Mouse (Mus musculus): ENCODE results near the gene Magi1. TPM values are rescaled to one million over a fixed set of nuclear protein-coding genes. Genes with fewer than 3 reads are reported as not detected.

The Magi1 gene
- polyA plus RNA-seq, 1 experiment = 1.3 TPM

DNA sequence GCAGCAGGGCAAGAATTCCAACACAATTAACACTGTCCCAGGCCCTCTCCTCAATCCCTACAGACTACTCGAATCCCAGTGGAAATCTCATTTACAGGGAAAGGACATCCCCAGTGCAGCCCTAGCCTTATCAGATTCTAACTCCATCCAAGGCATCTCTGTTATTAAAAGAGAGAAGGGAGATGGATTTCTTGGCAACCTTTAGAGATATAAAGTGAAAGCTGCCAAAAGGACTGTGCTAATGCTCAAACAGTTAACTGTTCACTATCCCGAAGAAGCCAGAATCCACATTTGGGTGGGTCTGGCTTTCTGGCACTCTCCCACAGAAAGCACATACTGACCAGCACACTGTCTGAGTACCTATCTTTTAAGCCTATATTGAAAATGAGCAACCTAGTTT, 159.4 kb downstream of the Magi1 start:
- WGBS = 65% methylated on average over 2 of the region's 2 CpGs
- no peak overlapping the region for H3K27ac ChIP-seq (ENCODE audit: control insufficient read depth, insufficient read depth, low read depth, low read length, poor library complexity)
- no peak overlapping the region for H3K4me3 ChIP-seq (replicated peaks; ENCODE audit: control insufficient read depth, low read depth, low read length)
- no peak for TF ChIP-seq POLR2A (IDR thresholded peaks at IDR 0.05; ENCODE audit: borderline replicate concordance, control insufficient read depth, low read depth, low read length)
- TF ChIP-seq CTCF (IDR thresholded peaks at IDR 0.05; ENCODE audit: control insufficient read depth, insufficient read depth, low read length) = no peak
- H3K4me1 ChIP-seq (ENCODE audit: control insufficient read depth, insufficient read depth, low read length) = no peaks in the 10 kb centered on the region

DNA sequence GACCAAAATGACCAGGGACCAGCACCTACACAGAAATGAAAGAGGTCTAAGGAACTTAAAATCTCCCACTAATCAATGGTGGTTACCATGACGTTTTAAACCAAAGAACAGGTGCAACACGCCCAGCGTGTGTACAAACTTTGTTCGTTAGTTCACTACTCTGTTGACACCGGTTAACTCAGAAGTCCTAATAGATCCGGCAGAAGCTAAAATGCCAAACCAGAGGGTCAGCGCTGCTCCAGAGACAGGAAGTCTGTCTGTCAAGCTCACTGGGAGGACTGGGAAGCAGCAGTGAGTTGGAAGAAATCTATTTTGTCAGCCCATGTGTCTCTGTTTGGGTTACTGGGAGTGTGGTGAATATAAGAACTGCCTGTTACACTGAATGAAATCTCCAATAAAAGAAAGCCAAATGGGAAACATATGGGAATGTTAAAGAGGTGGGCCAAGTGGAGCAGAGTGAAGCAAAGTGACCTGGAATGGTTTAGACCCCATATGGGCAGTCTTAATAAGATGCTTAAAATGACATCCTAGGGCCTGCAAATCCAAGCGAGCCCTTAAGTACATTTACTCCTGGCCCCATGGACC, 161.1 kb downstream of the Magi1 start:
- WGBS = 78% methylated on average over 8 of the region's 8 CpGs
- Histone ChIP-seq H3K4me1 (ENCODE audit: control insufficient read depth, insufficient read depth, low read length) (no peaks in the 10 kb centered on the region), H3K27ac (ENCODE audit: control insufficient read depth, insufficient read depth, low read depth, low read length, poor library complexity) (no peak overlapping the region), H3K4me3 (replicated peaks; ENCODE audit: control insufficient read depth, low read depth, low read length) (no peak overlapping the region)
- no peak for TF ChIP-seq POLR2A (IDR thresholded peaks at IDR 0.05; ENCODE audit: borderline replicate concordance, control insufficient read depth, low read depth, low read length)
- TF ChIP-seq CTCF (IDR thresholded peaks at IDR 0.05; ENCODE audit: control insufficient read depth, insufficient read depth, low read length) = no peak

DNA sequence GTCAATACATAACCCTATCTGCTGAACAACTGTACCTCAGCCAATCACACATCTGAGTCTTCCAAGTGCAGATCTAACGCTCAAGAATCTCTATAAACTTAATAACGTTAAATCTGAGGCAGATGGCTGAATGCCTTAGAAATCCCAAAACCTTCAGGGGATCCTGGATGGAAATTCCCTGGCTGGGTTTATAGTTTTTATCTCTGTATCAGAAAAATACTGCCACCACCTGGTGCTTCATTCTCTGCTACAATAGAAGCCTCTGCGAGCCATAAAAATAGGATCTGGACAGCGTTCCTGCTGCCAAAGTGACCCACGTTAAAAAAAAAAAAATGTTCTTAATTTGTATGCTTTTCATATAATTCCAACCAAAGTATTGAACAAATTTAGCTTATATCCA, 162.2 kb downstream of the Magi1 start:
- H3K4me3 ChIP-seq (replicated peaks; ENCODE audit: control insufficient read depth, low read depth, low read length) = no peak overlapping the region
- H3K4me1 ChIP-seq (ENCODE audit: control insufficient read depth, insufficient read depth, low read length) = no peaks in the 10 kb centered on the region
- 85% methylated on average over 5 of the region's 5 CpGs for WGBS
- TF ChIP-seq POLR2A (IDR thresholded peaks at IDR 0.05; ENCODE audit: borderline replicate concordance, control insufficient read depth, low read depth, low read length) = no peak
- no peak for TF ChIP-seq CTCF (IDR thresholded peaks at IDR 0.05; ENCODE audit: control insufficient read depth, insufficient read depth, low read length)
- no peak overlapping the region for H3K27ac ChIP-seq (ENCODE audit: control insufficient read depth, insufficient read depth, low read depth, low read length, poor library complexity)

DNA sequence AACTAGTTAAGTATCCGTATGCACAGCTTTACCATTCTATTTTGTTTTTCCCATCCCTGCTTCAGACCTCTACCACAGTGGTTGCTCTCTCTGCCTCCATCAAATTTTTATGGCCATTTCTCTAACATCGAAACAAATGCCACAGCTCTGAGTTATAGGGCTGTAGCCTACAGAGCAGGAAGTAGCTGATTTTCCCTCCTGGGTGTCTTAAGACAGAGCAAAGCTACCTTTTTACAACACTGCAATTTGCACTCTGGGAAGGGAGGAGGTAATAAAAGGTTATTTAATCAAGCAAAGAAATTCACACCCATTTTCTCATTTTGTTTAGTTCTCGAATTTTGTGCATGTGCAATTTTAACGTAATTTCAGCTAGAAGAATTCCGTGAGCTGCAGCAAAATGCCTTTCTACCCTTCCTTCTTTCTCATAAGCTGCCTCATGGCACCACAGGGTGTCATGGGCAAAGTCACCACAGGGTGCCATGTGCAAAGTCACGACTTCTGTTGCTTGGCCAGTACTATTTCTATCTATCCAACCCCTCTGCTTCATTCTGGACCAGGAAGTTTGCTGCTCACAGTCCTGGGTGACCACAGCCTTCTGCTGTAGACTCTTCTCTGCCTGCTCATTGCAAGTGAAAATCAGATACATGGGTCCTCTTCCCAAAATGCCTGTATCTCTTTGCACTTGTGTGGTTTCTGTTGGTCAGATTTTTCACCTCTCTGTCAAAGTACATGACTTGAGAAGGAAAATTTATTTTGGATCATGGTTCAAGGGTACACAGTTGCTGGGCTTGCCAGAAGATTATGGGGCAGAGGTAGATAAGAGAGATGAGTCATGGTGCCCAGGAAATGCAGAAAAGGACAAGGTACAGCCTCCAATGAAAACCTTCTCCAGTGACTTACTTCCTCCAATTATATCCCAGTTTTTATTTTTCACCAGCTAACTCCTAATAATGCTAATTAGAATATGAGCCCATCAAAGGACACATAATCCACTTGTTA, 167.0 kb downstream of the Magi1 start:
- no peak for TF ChIP-seq POLR2A (IDR thresholded peaks at IDR 0.05; ENCODE audit: borderline replicate concordance, control insufficient read depth, low read depth, low read length)
- no peak for TF ChIP-seq CTCF (IDR thresholded peaks at IDR 0.05; ENCODE audit: control insufficient read depth, insufficient read depth, low read length)
- Histone ChIP-seq H3K4me3 (replicated peaks; ENCODE audit: control insufficient read depth, low read depth, low read length) (no peak overlapping the region), H3K4me1 (ENCODE audit: control insufficient read depth, insufficient read depth, low read length) (no peaks in the 10 kb centered on the region), H3K27ac (ENCODE audit: control insufficient read depth, insufficient read depth, low read depth, low read length, poor library complexity) (no peak overlapping the region)
- 70% methylated on average over 6 of the region's 6 CpGs for WGBS

DNA sequence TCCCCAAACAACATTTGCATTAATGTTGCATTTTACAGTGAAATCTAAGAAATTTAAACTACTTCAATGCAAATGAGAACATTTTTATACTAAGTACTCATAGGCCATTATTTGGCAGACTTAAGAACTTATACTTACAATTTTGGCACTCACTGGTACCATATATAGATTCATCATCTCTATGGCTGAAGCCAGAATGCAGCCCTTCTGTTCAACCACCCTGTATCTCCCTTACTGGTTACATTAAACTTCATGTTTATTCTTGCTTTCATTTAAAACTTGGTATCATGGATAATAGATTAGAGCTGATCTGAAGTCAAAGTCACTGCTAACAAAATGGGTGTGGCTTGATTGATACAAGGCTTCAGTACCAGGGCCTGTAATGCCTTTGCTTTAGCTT, 171.9 kb downstream of the Magi1 start:
- no peaks in the 10 kb centered on the region for H3K4me1 ChIP-seq (ENCODE audit: control insufficient read depth, insufficient read depth, low read length)
- H3K27ac ChIP-seq (ENCODE audit: control insufficient read depth, insufficient read depth, low read depth, low read length, poor library complexity) = no peak overlapping the region
- H3K4me3 ChIP-seq (replicated peaks; ENCODE audit: control insufficient read depth, low read depth, low read length) = no peak overlapping the region
- TF ChIP-seq CTCF (IDR thresholded peaks at IDR 0.05; ENCODE audit: control insufficient read depth, insufficient read depth, low read length) (no peak), POLR2A (IDR thresholded peaks at IDR 0.05; ENCODE audit: borderline replicate concordance, control insufficient read depth, low read depth, low read length) (no peak)

DNA sequence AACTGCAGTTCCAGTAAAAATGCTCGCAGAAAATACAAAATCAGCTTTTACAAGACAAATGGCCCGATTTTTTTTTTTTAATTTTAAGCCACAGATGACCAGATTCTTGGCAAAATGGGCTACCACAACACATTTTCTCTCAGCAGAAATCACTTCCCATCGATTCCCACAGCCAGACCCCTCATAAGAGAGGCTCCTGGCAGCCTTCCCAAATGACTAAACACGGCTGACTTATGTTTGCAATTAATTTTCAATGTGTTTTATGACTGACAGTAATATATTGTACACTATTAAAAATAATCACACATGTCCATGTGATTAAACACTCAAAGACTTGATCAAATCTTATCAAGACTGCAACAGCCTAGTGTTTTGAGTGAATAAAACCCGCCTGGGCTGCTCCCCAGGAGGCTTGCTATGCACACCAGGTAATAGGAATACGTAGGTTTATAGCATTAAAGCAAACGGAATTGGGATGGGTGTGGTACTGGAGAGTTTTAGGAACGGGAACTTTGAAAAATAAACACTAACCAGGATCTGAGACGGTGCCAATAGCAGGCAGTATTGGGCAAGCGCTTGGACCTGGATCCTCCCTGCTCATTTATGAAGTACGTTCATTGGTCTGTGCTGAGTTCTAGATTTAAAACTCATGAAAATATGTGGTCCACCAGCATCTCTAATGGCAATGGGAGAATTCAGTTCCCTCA, 176.2 kb downstream of the Magi1 start:
- 65% methylated on average over 11 of the region's 11 CpGs for WGBS
- Histone ChIP-seq H3K27ac (ENCODE audit: control insufficient read depth, insufficient read depth, low read depth, low read length, poor library complexity) (no peak overlapping the region), H3K4me3 (replicated peaks; ENCODE audit: control insufficient read depth, low read depth, low read length) (no peak overlapping the region), H3K4me1 (ENCODE audit: control insufficient read depth, insufficient read depth, low read length) (no peaks in the 10 kb centered on the region)
- TF ChIP-seq CTCF (IDR thresholded peaks at IDR 0.05; ENCODE audit: control insufficient read depth, insufficient read depth, low read length) = no peak

DNA sequence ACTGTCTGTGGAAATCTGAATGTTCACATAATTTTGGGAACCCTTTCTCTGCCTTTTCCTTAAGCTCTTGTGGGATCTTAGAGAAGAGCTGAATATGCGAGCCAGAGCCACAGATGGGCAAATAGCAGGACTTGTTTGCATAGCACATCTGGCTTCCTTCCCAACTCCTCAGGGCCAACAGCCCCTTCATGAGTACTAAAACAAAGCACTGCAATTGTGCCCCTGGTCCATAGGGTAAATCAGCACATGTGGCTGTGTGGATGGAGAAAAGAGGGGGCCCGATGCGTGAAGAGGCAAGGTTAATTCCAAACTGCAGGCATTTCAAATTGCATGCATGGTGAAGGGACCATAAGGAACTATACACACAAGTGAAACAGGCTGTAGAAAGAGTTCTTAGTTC, 180.1 kb downstream of the Magi1 start:
- TF ChIP-seq POLR2A (IDR thresholded peaks at IDR 0.05; ENCODE audit: borderline replicate concordance, control insufficient read depth, low read depth, low read length) = no peak
- H3K27ac ChIP-seq (ENCODE audit: control insufficient read depth, insufficient read depth, low read depth, low read length, poor library complexity) = no peak overlapping the region
- H3K4me3 ChIP-seq (replicated peaks; ENCODE audit: control insufficient read depth, low read depth, low read length) = no peak overlapping the region
- WGBS = 84% methylated on average over 3 of the region's 3 CpGs
- H3K4me1 ChIP-seq (ENCODE audit: control insufficient read depth, insufficient read depth, low read length) = no peaks in the 10 kb centered on the region

DNA sequence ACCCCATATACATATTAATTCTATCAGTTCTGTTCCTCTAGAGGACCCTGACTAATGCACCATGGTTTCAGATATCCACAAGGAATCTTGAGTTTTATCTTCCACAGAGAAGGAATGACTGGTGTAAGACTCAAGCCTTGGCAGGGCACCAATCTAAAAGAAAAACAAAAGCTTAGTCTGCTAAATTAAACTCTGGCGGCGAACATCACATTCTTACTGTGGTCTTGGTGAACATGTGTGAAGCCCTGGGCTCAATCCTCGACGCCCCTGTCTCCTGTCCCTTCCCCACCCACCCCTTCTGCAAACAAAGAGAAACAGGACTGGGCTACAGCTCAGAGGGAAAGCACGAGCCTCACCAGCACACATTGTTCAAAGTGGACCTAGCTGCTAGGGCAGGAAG, 182.5 kb downstream of the Magi1 start:
- 68% methylated on average over 5 of the region's 5 CpGs for WGBS
- H3K4me1 ChIP-seq (ENCODE audit: control insufficient read depth, insufficient read depth, low read length) = no peaks in the 10 kb centered on the region
- TF ChIP-seq POLR2A (IDR thresholded peaks at IDR 0.05; ENCODE audit: borderline replicate concordance, control insufficient read depth, low read depth, low read length) (no peak), CTCF (IDR thresholded peaks at IDR 0.05; ENCODE audit: control insufficient read depth, insufficient read depth, low read length) (no peak)
- no peak overlapping the region for H3K27ac ChIP-seq (ENCODE audit: control insufficient read depth, insufficient read depth, low read depth, low read length, poor library complexity)
- no peak overlapping the region for H3K4me3 ChIP-seq (replicated peaks; ENCODE audit: control insufficient read depth, low read depth, low read length)

All from bone marrow, adult 2 months (tissue).